Mouse (Mus musculus) limb, embryonic 12.5 days (tissue): ENCODE measurements around the gene Rbm38. TPM values are rescaled to one million over a fixed set of nuclear protein-coding genes. Genes with fewer than 3 reads are reported as not detected.

Experiments used
- ATAC-seq: fragments of 200-750 bp; cut with Nextera tagmentation; 2 replicates; pipeline ENCODE4 v1.8.0; 2017; ENCODE audit warnings: low read depth, moderate TSS enrichment; ENCODE audit not compliant: insufficient number of reproducible peaks, insufficient read depth, low FRiP score, low TSS enrichment
- H3K27ac ChIP-seq: fragments of 300-500 bp; sonication (generic); 2 replicates; pipeline ENCODE4 v1.5.1; 2016; ENCODE audit warnings: mild to moderate bottlenecking, moderate library complexity
- H3K27me3 ChIP-seq: fragments of 300-500 bp; sonication (generic); 2 replicates; pipeline ENCODE4 v1.6.1; 2016; ENCODE audit warnings: mild to moderate bottlenecking, moderate library complexity
- H3K36me3 ChIP-seq: fragments of 300-500 bp; sonication (generic); 2 replicates; pipeline ENCODE4 v1.6.1; 2016; ENCODE audit warnings: mild to moderate bottlenecking, moderate library complexity
- H3K4me1 ChIP-seq: fragments of 300-500 bp; sonication (generic); replicated peaks from 2 replicates; pipeline ENCODE4 v1.6.1; 2016
- H3K4me2 ChIP-seq: fragments of 300-500 bp; sonication (generic); 2 replicates; pipeline ENCODE4 v1.6.1; 2016; ENCODE audit warnings: mild to moderate bottlenecking, moderate library complexity
- H3K4me3 ChIP-seq: fragments of 300-500 bp; sonication (generic); replicated peaks from 2 replicates; pipeline ENCODE4 v1.5.1; 2016; ENCODE audit warnings: mild to moderate bottlenecking
- H3K9ac ChIP-seq: fragments of 300-500 bp; sonication (generic); replicated peaks from 2 replicates; pipeline ENCODE4 v1.6.1; 2016; ENCODE audit warnings: mild to moderate bottlenecking, moderate library complexity
- H3K9me3 ChIP-seq: fragments of 300-500 bp; sonication (generic); 2 replicates; pipeline ENCODE4 v1.6.1; 2016; ENCODE audit warnings: mild to moderate bottlenecking, moderate library complexity
- WGBS: fragments of 180-500 bp; shearing (Covaris S2); methylation state at CpG from one replicate; pipeline ENCODE4 v1.1.7; 2016; 5-methylcytosine and 5-hydroxymethylcytosine counted together
- polyA plus RNA-seq: library from polyadenylated mRNA; unstranded; fragments of >200 nt; fragmentation: Nextera tagmentation; extraction: Ambion mirVana; gene quantifications from 2 replicates; pipeline ENCODE4 v1.2.1, GENCODE M21; 2016

Gene Rbm38
- polyA plus RNA-seq, 1 experiment from 2014 or later: 40.1 TPM

DNA sequence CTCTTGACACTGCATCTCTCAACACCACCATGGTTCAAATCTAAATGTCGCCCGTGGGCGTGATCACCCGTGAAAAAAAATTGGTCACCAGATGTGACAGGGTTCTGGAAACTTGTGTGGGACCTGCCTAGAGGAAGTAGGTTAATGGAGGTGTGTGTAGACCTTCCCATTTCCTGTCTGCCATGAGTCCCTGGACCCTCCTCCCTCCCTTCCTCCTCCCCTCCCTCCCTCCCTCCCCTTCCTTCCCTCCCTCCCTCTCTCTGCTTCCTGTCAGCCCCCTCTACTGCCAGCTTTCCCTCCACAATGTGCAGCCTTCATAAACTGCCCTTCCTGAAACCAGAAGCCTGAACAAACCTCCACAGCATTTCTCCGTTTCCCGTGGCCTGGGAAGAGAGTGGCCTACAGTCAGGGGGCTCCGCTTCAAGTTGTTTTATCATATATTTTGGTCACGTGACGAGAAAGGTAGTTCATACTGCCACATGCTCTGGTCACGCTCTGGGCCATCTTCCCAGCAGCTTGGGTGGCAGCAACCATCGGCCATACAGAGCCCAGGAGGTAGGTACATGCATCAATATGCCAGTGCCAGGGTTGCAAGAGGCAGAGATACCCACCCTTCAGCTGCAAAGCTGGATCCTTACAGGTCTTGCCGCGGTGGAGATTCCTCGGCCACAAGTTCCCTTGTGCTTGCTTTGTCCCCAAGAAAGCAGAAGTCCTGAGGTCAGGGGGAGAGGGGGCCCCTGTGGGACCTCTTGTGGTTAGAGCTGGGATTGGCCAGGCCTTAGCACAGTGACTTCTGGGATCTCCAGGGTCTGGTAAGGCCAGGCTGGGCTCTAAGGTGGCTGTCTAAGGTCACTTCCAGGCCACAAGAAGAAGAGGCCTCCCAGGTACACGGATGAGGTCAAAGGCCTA is 41.4 kb downstream of the Rbm38 start:
- ATAC-seq: peak; percentile 21; the same call in 1 of the 2 replicates
- H3K4me2 ChIP-seq: no peak overlapping the region
- H3K4me3 ChIP-seq: no peak overlapping the region
- H3K4me1 ChIP-seq: peaks cover 6% of the 10 kb centered on the region; the same call in 1 of the 2 replicates
- WGBS: 66% methylated on average over 15 of the region's 15 CpGs
- H3K36me3 ChIP-seq: no peaks in the 10 kb centered on the region
- peak overlapping the region; percentile 68 for H3K27ac ChIP-seq
- no peaks in the 10 kb centered on the region for H3K27me3 ChIP-seq
- no peak overlapping the region for H3K9ac ChIP-seq
- H3K9me3 ChIP-seq: no peaks in the 10 kb centered on the region

DNA sequence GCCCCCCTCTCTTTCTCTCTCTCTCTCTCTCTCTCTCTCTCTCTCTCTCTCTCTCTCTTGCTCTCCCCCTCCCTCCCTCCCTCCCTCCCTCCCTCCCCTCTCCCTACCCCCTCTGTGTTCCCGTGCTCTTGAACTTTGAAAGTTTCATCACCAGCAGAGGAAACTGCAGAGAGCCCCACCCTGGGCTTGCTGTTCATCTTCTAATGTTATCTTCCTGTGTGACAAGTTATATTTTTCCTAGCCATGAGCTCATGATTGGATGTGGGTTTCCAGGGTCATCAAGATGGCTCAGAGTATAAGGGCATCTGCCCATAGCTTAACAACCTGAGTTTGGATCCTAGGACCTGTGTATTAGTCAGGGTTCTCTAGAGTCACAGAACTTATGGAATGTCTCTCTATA is 42.9 kb downstream of the Rbm38 start:
- no peak for ATAC-seq
- H3K4me3 ChIP-seq: no peak overlapping the region
- 60% methylated on average over 1 of the region's 1 CpGs for WGBS
- no peaks in the 10 kb centered on the region for H3K27me3 ChIP-seq
- H3K9me3 ChIP-seq: peaks cover 3% of the 10 kb centered on the region; the same call in 1 of the 2 replicates
- peaks cover 6% of the 10 kb centered on the region; the same call in 1 of the 2 replicates for H3K4me1 ChIP-seq
- H3K9ac ChIP-seq: no peak overlapping the region
- no peak overlapping the region for H3K27ac ChIP-seq
- no peaks in the 10 kb centered on the region for H3K36me3 ChIP-seq
- no peak overlapping the region for H3K4me2 ChIP-seq

DNA sequence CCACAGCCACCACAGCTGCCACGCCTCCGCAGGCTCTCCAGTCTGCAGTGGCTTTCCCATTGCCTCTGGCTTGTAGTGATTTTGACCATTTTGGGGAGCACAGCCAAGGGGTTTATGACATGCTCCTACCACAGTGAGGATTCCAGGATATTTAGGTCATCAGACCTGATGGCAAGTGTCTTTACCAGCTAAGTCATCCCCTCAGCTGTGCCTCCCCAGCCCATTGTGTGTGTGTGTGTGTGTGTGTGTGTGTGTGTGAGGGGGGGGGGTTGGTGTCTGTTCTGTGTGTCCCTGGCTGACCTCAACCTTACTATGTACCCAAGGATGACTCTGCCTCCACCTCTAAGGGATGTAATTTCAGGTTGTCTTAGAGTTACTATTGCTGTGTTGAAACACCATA is 44.6 kb downstream of the Rbm38 start:
- H3K27ac ChIP-seq: no peak overlapping the region
- peaks cover 6% of the 10 kb centered on the region; the same call in 1 of the 2 replicates for H3K4me1 ChIP-seq
- no peaks in the 10 kb centered on the region for H3K27me3 ChIP-seq
- H3K9ac ChIP-seq: no peak overlapping the region
- H3K4me3 ChIP-seq: no peak overlapping the region
- H3K4me2 ChIP-seq: no peak overlapping the region
- no peak for ATAC-seq
- H3K9me3 ChIP-seq: peaks cover 5% of the 10 kb centered on the region; the same call in 1 of the 2 replicates
- no peaks in the 10 kb centered on the region for H3K36me3 ChIP-seq
- 93% methylated on average over 2 of the region's 2 CpGs for WGBS

DNA sequence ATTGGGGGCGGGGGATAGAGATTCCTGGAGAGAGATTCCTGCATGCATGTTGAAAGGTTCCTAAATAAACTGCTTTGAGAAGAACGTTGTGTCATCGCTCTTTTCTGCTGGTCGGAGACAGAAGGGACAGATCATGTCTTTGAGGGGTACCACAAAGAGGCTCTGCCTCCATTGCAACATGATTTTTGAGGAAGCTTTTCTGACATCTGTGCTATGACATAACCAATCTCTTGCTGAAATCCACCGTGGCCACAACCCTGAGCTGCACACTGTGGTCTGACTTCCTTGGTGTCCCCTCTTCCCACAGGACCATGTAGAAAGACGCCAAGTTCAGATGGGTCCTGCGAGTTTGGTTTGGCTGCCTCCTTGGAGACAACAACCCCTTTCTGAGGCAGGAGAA is 52.6 kb downstream of the Rbm38 start:
- no peaks in the 10 kb centered on the region for H3K4me1 ChIP-seq
- no peaks in the 10 kb centered on the region for H3K36me3 ChIP-seq
- H3K9me3 ChIP-seq: peaks cover 9% of the 10 kb centered on the region; the same call in 1 of the 2 replicates
- no peak overlapping the region for H3K4me3 ChIP-seq
- no peak overlapping the region for H3K4me2 ChIP-seq
- H3K27ac ChIP-seq: no peak overlapping the region
- H3K9ac ChIP-seq: no peak overlapping the region
- 94% methylated on average over 7 of the region's 7 CpGs for WGBS
- H3K27me3 ChIP-seq: no peaks in the 10 kb centered on the region
- no peak for ATAC-seq

DNA sequence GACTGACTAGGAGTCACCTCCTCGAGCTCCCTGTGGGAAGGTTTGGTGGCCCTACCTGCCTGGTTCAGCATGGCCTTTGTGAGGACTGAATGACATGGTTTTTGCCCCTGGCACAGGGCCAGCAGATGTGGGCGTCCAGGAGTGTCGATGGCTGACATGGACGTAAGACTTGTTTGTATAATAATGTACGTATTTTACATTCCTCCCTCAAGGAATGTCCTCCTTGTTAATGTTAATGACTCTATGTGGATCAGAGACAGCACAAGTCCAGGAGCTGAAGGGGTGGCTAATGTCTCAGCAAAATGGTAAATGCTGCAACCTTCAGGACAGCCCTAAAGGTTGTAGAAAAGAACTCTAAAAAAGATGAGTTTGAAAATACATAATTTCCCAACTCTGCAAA is 53.4 kb downstream of the Rbm38 start:
- no peak overlapping the region for H3K27ac ChIP-seq
- no peak overlapping the region for H3K4me2 ChIP-seq
- no peak overlapping the region for H3K4me3 ChIP-seq
- WGBS: 66% methylated on average over 5 of the region's 5 CpGs
- ATAC-seq: no peak
- H3K36me3 ChIP-seq: no peaks in the 10 kb centered on the region
- no peaks in the 10 kb centered on the region for H3K4me1 ChIP-seq
- H3K9me3 ChIP-seq: 0 out of 2 replicates have a peak, but pooled peaks cover 5% of the 10 kb centered on the region
- H3K27me3 ChIP-seq: no peaks in the 10 kb centered on the region
- no peak overlapping the region for H3K9ac ChIP-seq

DNA sequence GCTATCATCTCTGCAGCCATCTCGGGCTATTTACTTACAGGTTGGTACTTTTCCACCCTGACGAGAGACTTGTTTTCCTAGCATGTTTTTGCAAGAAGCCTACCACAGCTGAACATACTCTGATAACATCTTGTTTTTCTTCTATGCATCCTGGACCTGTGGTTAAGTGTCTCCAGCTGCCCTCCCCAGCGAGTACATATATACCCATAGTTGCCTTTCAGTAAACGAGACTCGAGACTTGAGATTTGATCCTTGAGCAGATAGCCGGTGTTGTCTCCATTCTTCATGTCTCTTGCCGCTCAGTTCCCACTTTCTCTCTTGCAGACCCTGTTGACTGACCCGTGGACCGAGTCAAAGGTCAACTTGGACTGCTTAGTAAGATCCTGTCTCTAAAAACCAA is 56.6 kb downstream of the Rbm38 start:
- Histone ChIP-seq H3K4me2 (no peak overlapping the region), H3K36me3 (no peaks in the 10 kb centered on the region), H3K27ac (no peak overlapping the region), H3K27me3 (no peaks in the 10 kb centered on the region; the same call in 1 of the 2 replicates), H3K4me3 (no peak overlapping the region), H3K9ac (no peak overlapping the region), H3K9me3 (0 out of 2 replicates have a peak, but pooled peaks cover 5% of the 10 kb centered on the region), H3K4me1 (peaks cover 4% of the 10 kb centered on the region; the same call in 1 of the 2 replicates)
- ATAC-seq: no peak
- 79% methylated on average over 9 of the region's 9 CpGs for WGBS

DNA sequence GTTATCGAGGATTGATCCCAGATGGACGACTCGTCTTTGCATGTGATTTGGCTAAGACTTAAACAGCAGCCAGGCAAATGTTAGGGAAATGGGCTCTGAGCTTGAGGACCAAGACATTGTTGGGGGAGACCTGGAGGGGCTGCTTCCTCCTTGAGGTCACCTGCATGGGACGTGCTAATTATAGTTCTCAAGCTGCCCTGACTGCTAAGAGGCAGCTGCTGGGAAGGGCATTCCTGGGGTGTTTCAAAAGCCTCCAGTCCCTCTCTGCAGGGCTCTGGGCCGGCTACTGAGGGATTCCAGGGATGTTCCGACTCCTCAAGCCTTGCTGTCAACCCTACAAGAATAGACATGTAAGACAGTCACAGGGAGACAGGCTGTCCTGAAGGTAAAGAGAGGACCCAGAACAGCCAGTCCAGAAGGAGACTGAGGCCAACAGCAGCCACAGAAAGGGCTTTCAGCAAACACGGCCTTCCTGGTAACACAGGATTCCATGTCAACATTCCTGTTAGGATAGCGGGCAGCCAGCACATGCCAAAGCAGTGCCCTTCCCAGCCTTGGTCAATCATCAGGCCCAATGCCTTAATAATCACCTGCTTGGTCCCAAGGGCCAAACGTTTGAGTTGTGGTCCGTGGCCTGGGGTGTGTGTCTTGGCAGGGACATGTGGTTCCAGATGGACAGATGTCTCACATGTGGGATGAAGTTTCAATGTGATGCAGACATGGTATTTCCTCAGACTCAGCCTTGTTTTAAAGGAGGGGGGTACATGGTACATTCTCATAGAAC is 59.7 kb downstream of the Rbm38 start:
- 51% methylated on average over 10 of the region's 10 CpGs for WGBS
- Histone ChIP-seq H3K4me1 (peaks cover 14% of the 10 kb centered on the region), H3K4me3 (no peak overlapping the region), H3K27ac (no peak overlapping the region), H3K4me2 (no peak overlapping the region), H3K36me3 (no peaks in the 10 kb centered on the region), H3K9ac (no peak overlapping the region), H3K9me3 (no peaks in the 10 kb centered on the region), H3K27me3 (no peaks in the 10 kb centered on the region; the same call in 1 of the 2 replicates)
- no peak for ATAC-seq

DNA sequence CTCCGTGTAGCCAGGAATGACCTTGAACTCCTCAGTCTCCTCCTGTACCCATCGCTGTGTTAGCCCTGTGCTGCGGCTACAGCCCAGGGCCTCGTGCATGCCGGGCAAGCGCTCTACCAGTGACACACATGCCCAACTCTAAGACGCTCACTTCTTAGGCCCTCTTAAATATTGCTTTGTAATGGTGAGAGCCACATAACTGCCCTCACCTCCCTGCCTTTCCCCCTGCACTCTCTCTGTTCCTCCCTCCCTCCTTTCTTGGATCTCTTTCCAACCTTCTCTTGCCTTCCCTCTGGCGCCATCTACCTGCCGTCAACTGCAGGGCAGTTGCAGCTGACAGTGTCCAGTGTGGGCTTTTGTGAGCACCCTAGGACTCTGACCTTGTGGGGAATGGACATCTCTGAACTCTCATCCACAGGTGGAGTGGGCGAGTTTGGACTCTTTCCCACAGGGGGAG is 60.5 kb downstream of the Rbm38 start:
- no peaks in the 10 kb centered on the region for H3K36me3 ChIP-seq
- H3K27ac ChIP-seq: no peak overlapping the region
- H3K9me3 ChIP-seq: no peaks in the 10 kb centered on the region
- peaks cover 14% of the 10 kb centered on the region for H3K4me1 ChIP-seq
- 29% methylated on average over 10 of the region's 10 CpGs for WGBS
- H3K27me3 ChIP-seq: no peaks in the 10 kb centered on the region; the same call in 1 of the 2 replicates
- ATAC-seq: peak; percentile 45; the same call in 1 of the 2 replicates
- H3K4me3 ChIP-seq: no peak overlapping the region
- H3K9ac ChIP-seq: no peak overlapping the region
- no peak overlapping the region for H3K4me2 ChIP-seq

DNA sequence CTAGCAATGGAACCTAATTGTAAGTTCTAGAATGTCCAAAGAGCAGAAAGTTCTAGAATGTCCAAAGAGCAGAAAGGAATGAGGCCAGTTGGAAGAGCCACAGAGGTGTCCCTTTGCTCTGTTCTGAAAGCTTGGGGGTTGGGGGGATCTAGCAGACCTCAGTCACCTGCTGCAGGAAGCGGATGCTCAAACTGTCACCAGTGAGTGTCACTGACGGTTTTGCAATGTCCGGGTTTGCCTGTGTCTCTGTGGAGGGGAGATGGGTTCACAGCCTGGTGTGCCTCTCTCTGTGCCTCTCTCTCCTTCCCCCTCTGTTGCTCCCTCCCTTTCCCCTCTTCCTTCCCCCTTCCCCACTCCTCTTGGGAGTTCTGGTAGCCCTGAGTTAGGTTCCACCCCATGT is 62.4 kb downstream of the Rbm38 start:
- Histone ChIP-seq H3K27me3 (no peaks in the 10 kb centered on the region; the same call in 1 of the 2 replicates), H3K9me3 (no peaks in the 10 kb centered on the region), H3K36me3 (no peaks in the 10 kb centered on the region), H3K4me1 (peaks cover 14% of the 10 kb centered on the region), H3K9ac (no peak overlapping the region), H3K4me2 (no peak overlapping the region), H3K4me3 (no peak overlapping the region), H3K27ac (no peak overlapping the region)
- no peak for ATAC-seq
- WGBS: 89% methylated on average over 3 of the region's 3 CpGs

DNA sequence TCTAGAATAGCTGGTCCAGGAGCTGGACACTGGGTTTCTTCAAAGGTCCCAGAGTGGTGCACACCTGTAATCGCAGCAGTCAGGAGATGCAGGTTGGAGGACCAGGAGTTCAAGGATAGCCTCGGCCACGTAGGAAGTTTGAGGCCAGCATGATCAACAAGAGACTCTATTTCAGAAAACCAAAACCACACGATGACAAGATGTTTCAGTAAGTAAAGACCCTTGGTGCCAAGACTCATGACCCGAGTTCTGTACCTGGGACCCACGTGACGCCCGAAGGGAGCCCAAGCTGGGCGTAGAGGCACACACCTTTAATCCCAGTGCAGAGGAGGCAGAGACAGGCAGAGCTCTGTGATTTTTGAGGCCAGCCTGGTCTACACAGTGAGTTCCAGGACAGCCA is 62.8 kb downstream of the Rbm38 start:
- peak overlapping the region; percentile 28; the same call in 1 of the 2 replicates for H3K4me2 ChIP-seq
- no peaks in the 10 kb centered on the region for H3K36me3 ChIP-seq
- no peak overlapping the region for H3K9ac ChIP-seq
- H3K4me1 ChIP-seq: peaks cover 14% of the 10 kb centered on the region
- no peaks in the 10 kb centered on the region; the same call in 1 of the 2 replicates for H3K27me3 ChIP-seq
- 83% methylated on average over 9 of the region's 9 CpGs for WGBS
- no peak overlapping the region for H3K4me3 ChIP-seq
- no peaks in the 10 kb centered on the region for H3K9me3 ChIP-seq
- H3K27ac ChIP-seq: no peak overlapping the region
- ATAC-seq: no peak
